Comparison of ENCODE assay signal across 8 mouse cellular contexts in genomic region chr11:88873667-88874030, GRCm38 (mm10). TPM values are rescaled to one million over a fixed set of nuclear protein-coding genes. Genes with fewer than 3 reads are reported as not detected.
DNase-seq lines count a peak whose midpoint lies in the region; ATAC-seq lines count a peak whose summit lies in the region.

No protein-coding gene starts in this region.

- no peaks in the 10 kb centered on the region for H3K9me3 ChIP-seq in hindbrain, embryonic 10.5 days
- no peaks in the 10 kb centered on the region for H3K9me3 ChIP-seq in midbrain, embryonic 12.5 days

- no peak overlapping the region for H3K27ac ChIP-seq in hindbrain, embryonic 10.5 days
- H3K27ac ChIP-seq in midbrain, embryonic 12.5 days (replicated peaks), result no peak overlapping the region

- peak overlapping the region; percentile 59 for H3K4me2 ChIP-seq in midbrain, embryonic 12.5 days (replicated peaks)

- H3K27me3 ChIP-seq in hindbrain, embryonic 10.5 days (ENCODE audit: insufficient read depth, poor library complexity, severe bottlenecking), result peaks cover 44% of the 10 kb centered on the region
- H3K27me3 ChIP-seq in midbrain, embryonic 12.5 days, result peaks cover 21% of the 10 kb centered on the region

- H3K36me3 ChIP-seq in hindbrain, embryonic 10.5 days, result no peaks in the 10 kb centered on the region
- no peaks in the 10 kb centered on the region for H3K36me3 ChIP-seq in midbrain, embryonic 12.5 days

- H3K4me3 ChIP-seq in hindbrain, embryonic 10.5 days, result peak overlapping the region; percentile 45
- peak overlapping the region; percentile 32 for H3K4me3 ChIP-seq in midbrain, embryonic 12.5 days

- no peak for ATAC-seq in midbrain, embryonic 12.5 days (ENCODE audit: low FRiP score, low read depth)

- H3K4me1 ChIP-seq in hindbrain, embryonic 10.5 days (replicated peaks), result peaks cover 8% of the 10 kb centered on the region; the same call in 1 of the 2 replicates
- peaks cover 9% of the 10 kb centered on the region; the same call in 1 of the 2 replicates for H3K4me1 ChIP-seq in midbrain, embryonic 12.5 days

- 5% methylated on average over 10 of the region's 10 CpGs for WGBS in hindbrain, embryonic 10.5 days
- WGBS in midbrain, embryonic 12.5 days, result 2% methylated on average over 10 of the region's 10 CpGs

- peak; percentile 19 for DNase-seq in kidney, postnatal 10 days
- DNase-seq in kidney, adult 11 months, result no peak
- peak; percentile 31 for DNase-seq in embryo, embryonic 11 days
- DNase-seq in hindbrain, embryonic 10.5 days (ENCODE audit: low spot score), result peak; percentile 16
- no peak for DNase-seq in spleen, postnatal 14 days (ENCODE audit: low spot score in 2 of 2)
- DNase-seq in spleen, postnatal 4 days (ENCODE audit: low spot score in 2 of 2), result no peak
- no peak for DNase-seq in cerebellum, adult 11 months

- peak overlapping the region; percentile 4; the same call in 1 of the 2 replicates for H3K9ac ChIP-seq in midbrain, embryonic 12.5 days (replicated peaks)

RNA-seq across cellular contexts. Expression of gene Akap1, which starts 9.3 kb away (rescaled TPM):
- 17.7 and 19.6 TPM in 2 replicates for polyA plus RNA-seq in hindbrain, embryonic 10.5 days (2016; fragmentation: Nextera tagmentation; extraction: Ambion mirVana)
- 20.3 and 23.7 TPM in 2 replicates for polyA plus RNA-seq in midbrain, embryonic 12.5 days (2016; fragmentation: Nextera tagmentation; extraction: Ambion mirVana)

Comparison
In these comparisons a context has a peak if more than half of its experiments do, and no peak if none do; other contexts are left out.
1. DNase-seq: peak in kidney, postnatal 10 days (single experiment), embryo, embryonic 11 days (single experiment) and hindbrain, embryonic 10.5 days (single experiment); none in kidney, adult 11 months (single experiment), spleen, postnatal 14 days (0 of 2), spleen, postnatal 4 days (0 of 2) and cerebellum, adult 11 months (single experiment).